Mouse (Mus musculus): ENCODE results near the gene Pde11a. TPM values are rescaled to one million over a fixed set of nuclear protein-coding genes. Genes with fewer than 3 reads are reported as not detected.
A peak's percentile ranks its signal among the peaks of the same experiment; 100 is the strongest.

Gene Pde11a
- polyA plus RNA-seq, 1 experiment from 2014 or later = 0.40 TPM

DNA sequence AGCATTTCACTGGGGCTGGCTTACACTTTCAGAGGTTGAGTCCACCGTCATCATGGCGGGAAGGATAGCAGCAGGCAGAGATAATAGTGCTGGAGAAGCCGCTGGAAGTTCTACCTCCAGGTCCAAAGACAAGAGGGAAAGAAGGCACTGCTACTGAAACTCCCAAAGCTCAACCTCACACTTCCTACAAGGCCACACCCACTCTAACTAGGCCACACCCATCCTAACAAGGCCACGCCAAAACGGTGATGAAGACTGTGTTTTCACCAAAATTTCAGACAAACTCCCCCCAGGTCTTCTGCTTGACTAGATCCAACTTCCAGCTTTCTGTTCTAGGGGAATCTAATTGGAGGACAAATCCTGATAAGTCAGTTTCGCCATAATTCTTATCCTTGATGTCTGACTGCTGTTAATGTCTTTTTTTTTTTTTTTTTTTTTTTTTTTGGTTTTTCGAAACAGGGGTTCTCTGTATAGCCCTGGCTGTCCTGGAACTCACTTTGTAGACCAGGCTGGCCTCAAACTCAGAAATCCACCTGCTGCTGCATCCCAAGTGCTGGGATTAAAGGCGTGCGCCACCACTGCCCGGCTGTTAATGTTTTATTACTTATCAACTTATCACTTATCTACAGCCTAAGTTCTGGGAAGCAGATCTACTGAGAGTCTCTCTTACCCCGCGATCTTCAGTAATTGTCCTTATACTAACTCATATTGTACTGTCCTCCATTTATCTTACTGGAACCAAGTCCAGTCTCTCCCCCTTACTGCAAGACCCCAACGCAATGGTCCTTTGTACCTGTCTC is 30.5 kb upstream of the Pde11a start:
- H3K27me3 ChIP-seq (replicated peaks; ENCODE audit: control insufficient read depth, insufficient read depth, low read length) = no peaks in the 10 kb centered on the region
- peak overlapping the region; percentile 82; the same call in 1 of the 2 replicates for H3K4me2 ChIP-seq
- peaks cover 12% of the 10 kb centered on the region; the same call in 1 of the 2 replicates for H3K4me1 ChIP-seq (replicated peaks; ENCODE audit: control insufficient read depth, insufficient read depth, low read length)
- no peak overlapping the region for H3K27ac ChIP-seq (ENCODE audit: low read depth, low read length)
- no peaks in the 10 kb centered on the region for H3K36me3 ChIP-seq (ENCODE audit: control insufficient read depth, insufficient read depth, low read length)
- no peak for ATAC-seq (replicated peaks; ENCODE audit: low FRiP score)
- no peak for DNase-seq (ENCODE audit: low spot score)
- 61% methylated on average over 12 of the region's 13 CpGs for WGBS
- peak overlapping the region; percentile 95; the same call in 1 of the 2 replicates for H3K4me3 ChIP-seq (ENCODE audit: low read depth, low read length)
- H3K9me3 ChIP-seq (ENCODE audit: control insufficient read depth, low read length) = no peaks in the 10 kb centered on the region
- H3K9ac ChIP-seq (ENCODE audit: low read depth, low read length) = no peak overlapping the region

DNA sequence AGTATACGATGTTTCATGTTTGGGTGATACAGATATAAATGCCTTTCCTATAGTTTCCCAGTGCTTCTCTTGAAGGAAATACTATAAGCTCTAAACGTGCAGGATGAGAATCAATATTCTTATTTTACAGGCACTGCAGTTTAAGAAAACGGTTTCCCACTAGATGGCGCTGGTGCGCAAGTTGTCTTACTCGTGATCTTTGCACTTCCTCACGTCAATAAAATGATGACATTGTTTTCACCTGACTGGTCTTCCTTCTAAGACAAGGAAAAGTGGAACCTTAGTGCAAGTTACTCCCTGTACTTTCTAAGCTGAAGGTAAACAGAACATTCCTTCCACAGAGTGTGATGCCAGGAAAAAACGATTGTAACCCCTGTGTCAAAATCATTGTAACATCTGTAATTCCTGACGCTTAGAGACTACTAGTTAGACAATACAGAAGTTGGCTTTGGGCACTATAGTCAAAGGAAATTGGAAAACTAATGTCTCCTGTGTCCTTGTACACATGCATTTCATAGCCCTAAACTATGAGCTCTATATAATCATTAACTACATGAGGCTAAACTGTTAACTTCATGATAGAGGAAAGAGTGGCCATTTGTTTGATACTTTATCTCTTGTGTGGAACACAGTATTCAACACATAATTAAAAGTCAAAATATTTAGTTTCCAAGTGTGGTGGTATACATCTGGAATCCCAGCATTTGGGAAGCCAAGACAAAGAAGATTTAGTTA is 28.8 kb upstream of the Pde11a start:
- peaks cover 12% of the 10 kb centered on the region; the same call in 1 of the 2 replicates for H3K4me1 ChIP-seq (replicated peaks; ENCODE audit: control insufficient read depth, insufficient read depth, low read length)
- no peak overlapping the region for H3K4me2 ChIP-seq
- peak; percentile 55 for DNase-seq (ENCODE audit: low spot score)
- 17% methylated on average over 9 of the region's 9 CpGs for WGBS
- H3K27ac ChIP-seq (ENCODE audit: low read depth, low read length) = no peak overlapping the region
- H3K9ac ChIP-seq (ENCODE audit: low read depth, low read length) = no peak overlapping the region
- no peaks in the 10 kb centered on the region for H3K36me3 ChIP-seq (ENCODE audit: control insufficient read depth, insufficient read depth, low read length)
- no peaks in the 10 kb centered on the region for H3K9me3 ChIP-seq (ENCODE audit: control insufficient read depth, low read length)
- H3K27me3 ChIP-seq (replicated peaks; ENCODE audit: control insufficient read depth, insufficient read depth, low read length) = no peaks in the 10 kb centered on the region
- no peak for ATAC-seq (replicated peaks; ENCODE audit: low FRiP score)
- no peak overlapping the region for H3K4me3 ChIP-seq (ENCODE audit: low read depth, low read length)

DNA sequence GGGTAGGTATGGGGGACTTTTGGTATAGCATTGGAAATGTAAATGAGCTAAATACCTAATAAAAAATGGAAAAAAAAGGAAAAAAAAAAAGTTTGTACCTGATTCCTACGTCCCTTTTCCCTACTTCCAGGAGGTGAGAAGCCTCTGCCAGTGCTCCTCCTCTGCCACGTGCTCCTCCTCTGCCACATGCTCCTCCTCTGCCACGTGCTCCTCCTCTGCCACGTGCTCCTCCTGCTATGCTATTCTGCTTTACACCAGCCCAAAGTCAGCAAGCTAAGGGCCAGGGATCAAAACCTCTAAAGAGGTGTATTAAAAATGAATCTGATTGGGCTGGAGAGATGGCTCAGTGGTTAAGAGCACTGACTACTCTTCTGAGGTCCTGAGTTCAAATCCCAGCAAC is 27.2 kb upstream of the Pde11a start:
- no peaks in the 10 kb centered on the region for H3K27me3 ChIP-seq (replicated peaks; ENCODE audit: control insufficient read depth, insufficient read depth, low read length)
- peaks cover under 1% of the 10 kb centered on the region; the same call in 1 of the 2 replicates for H3K4me1 ChIP-seq (replicated peaks; ENCODE audit: control insufficient read depth, insufficient read depth, low read length)
- H3K36me3 ChIP-seq (ENCODE audit: control insufficient read depth, insufficient read depth, low read length) = no peaks in the 10 kb centered on the region
- no peak overlapping the region for H3K9ac ChIP-seq (ENCODE audit: low read depth, low read length)
- ATAC-seq (replicated peaks; ENCODE audit: low FRiP score) (no peak), DNase-seq (ENCODE audit: low spot score) (no peak)
- 80% methylated on average over 4 of the region's 4 CpGs for WGBS
- no peak overlapping the region for H3K4me2 ChIP-seq
- H3K9me3 ChIP-seq (ENCODE audit: control insufficient read depth, low read length) = no peaks in the 10 kb centered on the region
- H3K27ac ChIP-seq (ENCODE audit: low read depth, low read length) = no peak overlapping the region
- no peak overlapping the region for H3K4me3 ChIP-seq (ENCODE audit: low read depth, low read length)

GRCm38 (mm10) chr2:76362111-76362510 is 23.5 kb upstream of the Pde11a start:
- H3K9me3 ChIP-seq (ENCODE audit: control insufficient read depth, low read length) = no peaks in the 10 kb centered on the region
- H3K4me3 ChIP-seq (ENCODE audit: low read depth, low read length) = no peak overlapping the region
- DNase-seq (ENCODE audit: low spot score) (no peak), ATAC-seq (replicated peaks; ENCODE audit: low FRiP score) (no peak)
- 55% methylated on average over 2 of the region's 2 CpGs for WGBS
- no peak overlapping the region for H3K27ac ChIP-seq (ENCODE audit: low read depth, low read length)
- no peak overlapping the region for H3K4me2 ChIP-seq
- H3K36me3 ChIP-seq (ENCODE audit: control insufficient read depth, insufficient read depth, low read length) = no peaks in the 10 kb centered on the region
- H3K9ac ChIP-seq (ENCODE audit: low read depth, low read length) = no peak overlapping the region
- no peaks in the 10 kb centered on the region for H3K4me1 ChIP-seq (replicated peaks; ENCODE audit: control insufficient read depth, insufficient read depth, low read length)
- no peaks in the 10 kb centered on the region for H3K27me3 ChIP-seq (replicated peaks; ENCODE audit: control insufficient read depth, insufficient read depth, low read length)

DNA sequence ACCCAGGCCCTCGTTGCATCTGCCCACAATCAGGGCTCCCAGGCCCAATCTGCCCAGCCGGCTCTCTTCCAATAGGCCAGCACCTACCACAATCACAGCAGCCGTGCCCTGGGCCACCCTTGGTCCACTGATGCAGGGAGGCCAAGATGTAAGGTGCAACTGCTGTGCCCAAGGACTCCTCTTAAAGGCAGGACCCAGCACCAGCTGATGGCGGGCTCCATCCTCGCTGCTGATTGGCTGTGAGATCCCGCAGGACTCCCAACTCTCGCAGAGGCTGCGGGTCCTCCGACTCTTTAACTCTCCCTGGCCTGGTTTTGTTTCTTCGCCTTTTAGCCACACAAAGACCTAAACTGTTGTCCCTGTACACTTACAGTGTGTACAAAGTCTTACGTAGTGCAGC is 21.7 kb upstream of the Pde11a start, which contains the start of gene Cyct:
Gene Cyct (minus strand): TSS at position 225 of the 400 bp plus-strand sequence.
- ATAC-seq (replicated peaks; ENCODE audit: low FRiP score) (no peak), DNase-seq (ENCODE audit: low spot score) (no peak)
- Histone ChIP-seq H3K4me2 (no peak within 1 kb of the TSS), H3K4me1 (replicated peaks; ENCODE audit: control insufficient read depth, insufficient read depth, low read length) (no peaks in the 10 kb centered on the region), H3K27me3 (replicated peaks; ENCODE audit: control insufficient read depth, insufficient read depth, low read length) (no peaks in the 10 kb centered on the region), H3K36me3 (ENCODE audit: control insufficient read depth, insufficient read depth, low read length) (no peaks in the 10 kb centered on the region), H3K27ac (ENCODE audit: low read depth, low read length) (no peak within 1 kb of the TSS), H3K9me3 (ENCODE audit: control insufficient read depth, low read length) (no peaks in the 10 kb centered on the region), H3K9ac (ENCODE audit: low read depth, low read length) (no peak within 1 kb of the TSS), H3K4me3 (ENCODE audit: low read depth, low read length) (no peak within 1 kb of the TSS)
- WGBS = 85% methylated on average over 11 of the region's 11 CpGs

DNA sequence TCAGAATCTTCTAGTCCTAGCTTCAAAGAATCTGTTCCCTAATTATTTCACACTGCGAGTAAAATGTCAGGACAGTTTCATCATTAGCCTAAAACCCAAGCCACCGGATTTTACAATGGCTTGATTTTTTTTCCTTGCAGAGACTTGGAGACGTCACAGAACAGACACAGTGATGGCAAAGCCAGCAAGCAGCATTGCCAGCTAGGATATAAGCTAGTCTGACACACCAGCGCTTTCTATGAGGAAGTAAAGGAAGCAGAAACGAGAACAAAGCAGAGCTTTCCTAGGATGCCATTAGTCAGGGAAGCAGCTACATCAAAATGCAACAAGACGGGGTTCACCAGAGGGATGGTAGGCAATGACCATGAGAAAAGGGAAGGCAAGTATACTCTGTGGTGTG is 9.3 kb upstream of the Pde11a start:
- WGBS = 76% methylated on average over 6 of the region's 6 CpGs
- no peaks in the 10 kb centered on the region for H3K9me3 ChIP-seq (ENCODE audit: control insufficient read depth, low read length)
- ATAC-seq (replicated peaks; ENCODE audit: low FRiP score) = no peak

DNA sequence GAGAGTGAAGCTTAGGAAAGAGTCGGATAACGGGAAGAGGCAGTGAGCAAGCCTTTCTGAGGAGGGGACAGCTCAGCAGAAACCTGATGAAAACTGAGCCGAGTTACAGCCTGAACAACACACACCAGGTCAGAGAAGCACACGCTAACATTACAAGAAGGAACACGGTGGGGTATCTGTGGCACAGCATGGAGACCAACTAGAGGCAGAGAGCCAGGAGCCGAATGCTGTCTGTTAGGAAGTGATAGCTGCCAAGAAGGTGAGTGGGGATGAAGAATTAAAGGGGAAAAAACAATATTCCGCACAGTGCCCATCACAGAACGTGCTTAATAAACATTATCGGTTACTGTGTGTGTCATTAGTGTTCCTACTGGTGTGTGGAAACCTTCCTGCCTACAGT is 3.6 kb upstream of the Pde11a start:
- Histone ChIP-seq H3K27me3 (replicated peaks; ENCODE audit: control insufficient read depth, insufficient read depth, low read length) (peaks cover 13% of the 10 kb centered on the region), H3K4me3 (ENCODE audit: low read depth, low read length) (no peak overlapping the region), H3K4me1 (replicated peaks; ENCODE audit: control insufficient read depth, insufficient read depth, low read length) (no peaks in the 10 kb centered on the region), H3K4me2 (no peak overlapping the region), H3K36me3 (ENCODE audit: control insufficient read depth, insufficient read depth, low read length) (no peaks in the 10 kb centered on the region), H3K27ac (ENCODE audit: low read depth, low read length) (no peak overlapping the region), H3K9me3 (ENCODE audit: control insufficient read depth, low read length) (no peaks in the 10 kb centered on the region), H3K9ac (ENCODE audit: low read depth, low read length) (no peak overlapping the region)
- ATAC-seq (replicated peaks; ENCODE audit: low FRiP score) (no peak), DNase-seq (ENCODE audit: low spot score) (no peak)
- 85% methylated on average over 9 of the region's 9 CpGs for WGBS

More for the DNA sequence above, 9.3 kb upstream of the Pde11a start:
- no peaks in the 10 kb centered on the region for H3K4me1 ChIP-seq (replicated peaks; ENCODE audit: control insufficient read depth, insufficient read depth, low read length)
- no peak overlapping the region for H3K9ac ChIP-seq (ENCODE audit: low read depth, low read length)
- no peak for DNase-seq (ENCODE audit: low spot score)
- H3K27me3 ChIP-seq (replicated peaks; ENCODE audit: control insufficient read depth, insufficient read depth, low read length) = no peaks in the 10 kb centered on the region
- H3K27ac ChIP-seq (ENCODE audit: low read depth, low read length) = no peak overlapping the region
- H3K4me2 ChIP-seq = no peak overlapping the region
- H3K36me3 ChIP-seq (ENCODE audit: control insufficient read depth, insufficient read depth, low read length) = no peaks in the 10 kb centered on the region
- H3K4me3 ChIP-seq (ENCODE audit: low read depth, low read length) = no peak overlapping the region

DNA sequence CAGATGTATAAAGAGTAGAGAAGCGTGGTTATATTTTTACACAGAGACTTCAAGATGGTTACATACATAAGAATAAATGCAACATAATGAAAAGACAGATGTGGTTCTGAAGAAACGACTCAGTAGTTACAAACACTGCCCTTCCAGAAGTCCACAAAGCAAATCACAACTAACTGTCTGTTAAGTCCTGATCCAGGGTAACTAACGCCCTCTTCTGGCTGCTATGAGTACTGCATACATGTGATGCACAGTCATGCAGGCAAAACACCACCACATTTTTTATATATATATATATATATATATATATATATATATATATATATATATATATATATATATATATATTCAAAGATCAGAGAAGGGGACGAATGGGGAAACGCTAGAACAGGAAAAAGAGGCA is 4.0 kb downstream of the Pde11a start:
- Histone ChIP-seq H3K27ac (ENCODE audit: low read depth, low read length) (no peak overlapping the region), H3K36me3 (ENCODE audit: control insufficient read depth, insufficient read depth, low read length) (no peaks in the 10 kb centered on the region), H3K4me1 (replicated peaks; ENCODE audit: control insufficient read depth, insufficient read depth, low read length) (no peaks in the 10 kb centered on the region), H3K9me3 (ENCODE audit: control insufficient read depth, low read length) (no peaks in the 10 kb centered on the region), H3K4me2 (no peak overlapping the region), H3K27me3 (replicated peaks; ENCODE audit: control insufficient read depth, insufficient read depth, low read length) (peaks cover 18% of the 10 kb centered on the region), H3K9ac (ENCODE audit: low read depth, low read length) (no peak overlapping the region), H3K4me3 (ENCODE audit: low read depth, low read length) (no peak overlapping the region)
- DNase-seq (ENCODE audit: low spot score) = no peak
- 72% methylated on average over 5 of the region's 5 CpGs for WGBS
- no peak for ATAC-seq (replicated peaks; ENCODE audit: low FRiP score)
